Mouse (Mus musculus): ENCODE measurements around the gene Tdrd9. TPM values are rescaled to one million over a fixed set of nuclear protein-coding genes. Genes with fewer than 3 reads are reported as not detected.

Gene Tdrd9
- 0.47 and 0.57 TPM in 2 replicates for polyA plus RNA-seq (2015; fragmentation: Nextera tagmentation; extraction: Ambion mirVana)

DNA sequence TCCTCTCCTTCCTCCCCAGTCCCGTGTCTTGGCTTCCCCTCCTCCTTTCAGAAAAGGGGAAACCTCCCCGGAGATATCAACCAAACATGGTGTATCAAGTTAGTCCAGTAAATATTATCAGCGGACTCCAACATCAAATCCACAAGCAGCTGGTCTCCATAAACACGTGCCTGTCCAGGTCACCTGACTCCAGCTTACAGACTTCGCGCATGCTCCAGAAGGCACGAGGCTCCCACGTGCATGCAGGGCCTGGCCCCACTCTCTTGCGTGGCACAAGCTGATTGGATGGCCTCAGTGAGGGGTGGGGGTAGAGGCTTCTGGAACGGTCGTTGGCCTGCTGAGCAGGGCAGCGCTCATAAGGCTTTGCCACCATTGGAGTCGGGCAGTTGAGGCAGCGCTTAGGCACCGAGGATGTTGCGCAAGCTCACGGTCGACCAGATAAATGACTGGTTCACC lies at the start of gene Tdrd9:
TSS of gene Tdrd9 (plus strand) at position 329 of the 456 bp plus-strand sequence.
- no peaks in the 10 kb centered on the region for H3K9me3 ChIP-seq (replicated peaks)
- H3K36me3 ChIP-seq, result no peaks in the 10 kb centered on the region
- ATAC-seq (replicated peaks; ENCODE audit: low FRiP score), result no peak
- H3K4me3 ChIP-seq (replicated peaks), result no peak within 1 kb of the TSS
- no peaks in the 10 kb centered on the region for H3K27me3 ChIP-seq
- H3K9ac ChIP-seq, result no peak within 1 kb of the TSS
- H3K4me1 ChIP-seq, result peaks cover 3% of the 10 kb centered on the region; the same call in 1 of the 2 replicates
- H3K4me2 ChIP-seq, result no peak within 1 kb of the TSS
- 83% methylated on average over 18 of the region's 18 CpGs for WGBS
- H3K27ac ChIP-seq, result no peak within 1 kb of the TSS

GRCm38 (mm10) chr12:111923117-111923516 lies 48.2 kb upstream of the Tdrd9 start:
- Histone ChIP-seq H3K4me1 (peaks cover 9% of the 10 kb centered on the region; the same call in 1 of the 2 replicates), H3K27me3 (no peaks in the 10 kb centered on the region), H3K27ac (no peak overlapping the region), H3K36me3 (no peaks in the 10 kb centered on the region), H3K4me3 (replicated peaks) (no peak overlapping the region), H3K9me3 (replicated peaks) (no peaks in the 10 kb centered on the region), H3K9ac (no peak overlapping the region), H3K4me2 (no peak overlapping the region)
- 88% methylated on average over 6 of the region's 6 CpGs for WGBS
- no peak for ATAC-seq (replicated peaks; ENCODE audit: low FRiP score)

- no peak for ATAC-seq (replicated peaks; ENCODE audit: low FRiP score)
- H3K4me2 ChIP-seq, result no peak overlapping the region
- H3K27me3 ChIP-seq, result no peaks in the 10 kb centered on the region
- H3K4me1 ChIP-seq, result peaks cover 13% of the 10 kb centered on the region
- no peak overlapping the region for H3K4me3 ChIP-seq (replicated peaks)
- H3K9me3 ChIP-seq (replicated peaks), result no peaks in the 10 kb centered on the region
- no peaks in the 10 kb centered on the region for H3K36me3 ChIP-seq
- no peak overlapping the region for H3K27ac ChIP-seq
- no peak overlapping the region for H3K9ac ChIP-seq
- WGBS, result 70% methylated on average over 1 of the region's 1 CpGs
These were observed 44.0 kb upstream of the Tdrd9 start for GRCm38 (mm10) chr12:111927338-111927737.

GRCm38 (mm10) chr12:111928411-111928966 lies 42.9 kb upstream of the Tdrd9 start:
- Histone ChIP-seq H3K9me3 (replicated peaks) (no peaks in the 10 kb centered on the region), H3K9ac (no peak overlapping the region), H3K27ac (0 out of 2 replicates have a peak overlapping the region, but pooled peaks have one; percentile 0), H3K27me3 (no peaks in the 10 kb centered on the region), H3K4me1 (peaks cover 24% of the 10 kb centered on the region), H3K36me3 (no peaks in the 10 kb centered on the region), H3K4me3 (replicated peaks) (no peak overlapping the region), H3K4me2 (no peak overlapping the region)
- 74% methylated on average over 18 of the region's 18 CpGs for WGBS
- ATAC-seq (replicated peaks; ENCODE audit: low FRiP score), result no peak

DNA sequence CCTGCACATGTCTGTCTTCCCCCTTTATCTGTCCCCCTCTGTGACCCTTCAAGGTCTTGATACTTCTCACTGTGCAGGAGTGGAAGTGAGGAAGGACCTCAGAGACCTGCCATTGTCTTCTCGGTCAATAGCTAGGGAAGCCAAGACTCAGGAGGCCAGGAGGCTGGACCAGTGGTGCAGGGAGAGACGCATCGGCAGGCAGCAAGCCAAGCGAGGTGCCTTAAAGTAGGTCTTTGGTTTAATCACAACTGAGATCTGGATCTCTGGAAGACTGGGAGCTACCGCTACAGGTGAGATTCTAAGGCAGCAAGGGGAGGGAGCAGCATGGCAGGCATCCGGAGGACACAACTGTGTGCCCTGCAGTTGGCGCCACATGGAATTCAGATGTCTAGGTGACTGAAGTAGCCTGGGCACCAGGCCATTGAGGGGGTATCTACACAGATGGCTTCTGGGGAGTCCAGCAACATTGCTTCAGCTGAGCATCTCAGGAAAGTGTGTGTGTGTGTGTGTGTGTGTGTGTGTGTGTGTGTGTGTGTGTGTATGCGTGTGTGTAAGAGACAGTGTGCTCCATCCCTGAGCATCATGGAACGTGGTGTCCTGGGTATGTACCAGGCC lies 39.8 kb upstream of the Tdrd9 start:
- H3K4me3 ChIP-seq (replicated peaks), result no peak overlapping the region
- H3K9me3 ChIP-seq (replicated peaks), result no peaks in the 10 kb centered on the region
- peaks cover 43% of the 10 kb centered on the region for H3K4me1 ChIP-seq
- no peaks in the 10 kb centered on the region for H3K36me3 ChIP-seq
- peak overlapping the region; percentile 48; the same call in 1 of the 2 replicates for H3K27ac ChIP-seq
- H3K4me2 ChIP-seq, result no peak overlapping the region
- no peak for ATAC-seq (replicated peaks; ENCODE audit: low FRiP score)
- 75% methylated on average over 9 of the region's 9 CpGs for WGBS
- no peak overlapping the region for H3K9ac ChIP-seq
- H3K27me3 ChIP-seq, result no peaks in the 10 kb centered on the region

GRCm38 (mm10) chr12:111932513-111932912 lies 38.8 kb upstream of the Tdrd9 start:
- no peak for ATAC-seq (replicated peaks; ENCODE audit: low FRiP score)
- Histone ChIP-seq H3K36me3 (no peaks in the 10 kb centered on the region), H3K4me3 (replicated peaks) (no peak overlapping the region), H3K27ac (peak overlapping the region; percentile 76), H3K9me3 (replicated peaks) (no peaks in the 10 kb centered on the region), H3K4me1 (peaks cover 53% of the 10 kb centered on the region), H3K4me2 (no peak overlapping the region), H3K9ac (no peak overlapping the region), H3K27me3 (no peaks in the 10 kb centered on the region)
- WGBS, result 46% methylated on average over 3 of the region's 3 CpGs

- H3K4me1 ChIP-seq, result peaks cover 59% of the 10 kb centered on the region
- ATAC-seq (replicated peaks; ENCODE audit: low FRiP score), result peak; percentile 50
- H3K36me3 ChIP-seq, result no peaks in the 10 kb centered on the region
- WGBS, result 39% methylated on average over 11 of the region's 11 CpGs
- no peaks in the 10 kb centered on the region for H3K9me3 ChIP-seq (replicated peaks)
- H3K27ac ChIP-seq, result peak overlapping the region; percentile 76
- no peak overlapping the region for H3K4me3 ChIP-seq (replicated peaks)
- H3K4me2 ChIP-seq, result no peak overlapping the region
- H3K9ac ChIP-seq, result no peak overlapping the region
- no peaks in the 10 kb centered on the region for H3K27me3 ChIP-seq
These were observed 38.2 kb upstream of the Tdrd9 start for GRCm38 (mm10) chr12:111933032-111933704.

GRCm38 (mm10) chr12:111933971-111934370 lies 37.4 kb upstream of the Tdrd9 start:
- H3K4me1 ChIP-seq, result peaks cover 67% of the 10 kb centered on the region

DNA sequence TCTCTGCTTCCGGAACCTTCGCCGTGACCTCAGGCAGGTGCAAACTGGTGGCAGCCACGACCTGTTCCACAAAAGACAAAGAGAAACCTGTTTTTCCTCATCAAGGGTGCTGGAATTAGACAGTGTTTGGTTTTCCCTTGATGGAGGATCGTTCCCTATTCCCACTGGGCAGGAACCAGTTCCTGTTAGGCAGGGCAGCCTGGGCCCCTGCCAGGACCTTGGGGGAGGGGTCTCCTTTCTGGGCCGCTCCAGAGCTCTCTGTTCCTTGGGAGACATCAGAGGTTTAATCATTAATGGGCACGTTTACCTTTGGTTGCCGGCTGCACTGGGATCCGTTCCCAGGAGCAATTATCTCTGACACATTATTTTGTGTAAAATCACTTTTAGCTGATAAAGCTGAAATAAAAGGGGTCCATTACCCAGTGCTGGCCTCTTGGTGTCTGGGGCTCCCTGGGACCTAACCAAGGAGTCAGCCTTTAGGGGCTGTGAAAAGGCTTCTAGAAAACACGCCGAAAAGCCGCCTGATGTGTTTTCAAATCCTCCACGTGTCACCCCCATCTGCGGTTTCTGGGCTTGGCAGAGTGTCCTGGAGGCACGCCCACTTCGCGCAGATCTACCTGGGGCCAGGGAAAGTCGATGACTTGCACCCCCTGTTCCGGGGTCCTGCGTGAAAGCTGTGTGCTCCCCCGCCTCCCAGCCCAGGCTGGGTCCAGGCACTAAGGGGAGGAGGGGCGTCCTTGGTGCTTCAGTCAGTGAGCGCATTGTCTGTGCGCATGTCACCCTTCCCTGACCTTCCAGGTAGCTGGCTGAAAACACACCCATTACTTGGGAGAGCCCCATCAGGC lies 34.4 kb upstream of the Tdrd9 start:
- 39% methylated on average over 24 of the region's 24 CpGs for WGBS
- ATAC-seq (replicated peaks; ENCODE audit: low FRiP score), result peak; percentile 73
- Histone ChIP-seq H3K4me1 (peaks cover 65% of the 10 kb centered on the region), H3K9me3 (replicated peaks) (no peaks in the 10 kb centered on the region), H3K27me3 (no peaks in the 10 kb centered on the region), H3K4me2 (peak overlapping the region; percentile 38), H3K9ac (no peak overlapping the region), H3K27ac (peak overlapping the region; percentile 89), H3K36me3 (no peaks in the 10 kb centered on the region), H3K4me3 (replicated peaks) (no peak overlapping the region)

More at GRCm38 (mm10) chr12:111933971-111934370, 37.4 kb upstream of the Tdrd9 start:
- Histone ChIP-seq H3K27ac (peak overlapping the region; percentile 76), H3K9ac (no peak overlapping the region), H3K27me3 (no peaks in the 10 kb centered on the region), H3K36me3 (no peaks in the 10 kb centered on the region), H3K9me3 (replicated peaks) (no peaks in the 10 kb centered on the region), H3K4me2 (no peak overlapping the region), H3K4me3 (replicated peaks) (no peak overlapping the region)
- ATAC-seq (replicated peaks; ENCODE audit: low FRiP score), result no peak
- whole genome bisulfite sequencing, result 65% methylated on average over 2 of the region's 2 CpGs

GRCm38 (mm10) chr12:111938623-111939177 lies 32.7 kb upstream of the Tdrd9 start:
- H3K36me3 ChIP-seq, result no peaks in the 10 kb centered on the region
- no peaks in the 10 kb centered on the region for H3K9me3 ChIP-seq (replicated peaks)
- H3K4me1 ChIP-seq, result peaks cover 57% of the 10 kb centered on the region
- H3K4me3 ChIP-seq (replicated peaks), result no peak overlapping the region
- 21% methylated on average over 1 of the region's 1 CpGs for whole genome bisulfite sequencing
- H3K4me2 ChIP-seq, result no peak overlapping the region
- H3K9ac ChIP-seq, result no peak overlapping the region
- peak; percentile 54 for ATAC-seq (replicated peaks; ENCODE audit: low FRiP score)
- H3K27ac ChIP-seq, result peak overlapping the region; percentile 89
- H3K27me3 ChIP-seq, result no peaks in the 10 kb centered on the region

DNA sequence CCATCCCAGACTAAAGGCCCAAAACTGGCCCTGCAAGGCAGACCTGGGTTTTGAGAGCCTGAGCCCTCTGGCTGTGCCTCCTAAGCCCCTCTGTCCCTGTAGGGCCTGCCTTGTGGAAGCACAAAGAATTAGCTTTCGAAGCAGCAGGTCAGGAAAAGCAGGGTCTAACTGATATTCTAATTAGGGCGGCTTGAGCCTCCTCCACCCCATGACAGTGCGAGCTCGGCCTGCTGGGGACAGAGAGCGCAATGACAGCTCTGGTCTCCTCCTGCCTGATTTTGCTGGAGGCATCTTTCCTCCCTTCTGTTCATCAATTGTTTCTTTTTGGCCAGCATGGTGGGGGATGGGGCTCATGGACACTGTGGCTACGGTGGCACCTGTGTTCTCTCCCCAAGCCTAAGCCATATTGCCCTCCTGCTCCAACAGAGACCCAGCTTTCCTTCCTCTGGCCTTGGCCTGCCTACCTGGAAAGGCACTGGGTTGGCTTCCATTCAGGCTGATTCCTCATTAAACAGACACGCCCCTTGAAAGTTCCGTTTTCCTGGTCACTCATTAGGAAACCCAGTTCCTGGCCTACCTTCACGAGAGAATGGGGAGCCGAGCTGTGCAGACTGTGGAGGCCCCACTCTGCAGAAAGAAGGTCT lies 27.8 kb upstream of the Tdrd9 start:
- H3K4me2 ChIP-seq, result peak overlapping the region; percentile 41
- H3K4me1 ChIP-seq, result peaks cover 44% of the 10 kb centered on the region
- no peak overlapping the region for H3K9ac ChIP-seq
- 71% methylated on average over 10 of the region's 10 CpGs for WGBS
- H3K9me3 ChIP-seq (replicated peaks), result no peaks in the 10 kb centered on the region
- no peaks in the 10 kb centered on the region for H3K27me3 ChIP-seq
- no peaks in the 10 kb centered on the region for H3K36me3 ChIP-seq
- H3K4me3 ChIP-seq (replicated peaks), result 0 out of 2 replicates have a peak overlapping the region, but pooled peaks have one; percentile 6
- ATAC-seq (replicated peaks; ENCODE audit: low FRiP score), result no peak
- peak overlapping the region; percentile 77 for H3K27ac ChIP-seq
